Mouse (Mus musculus) brown adipose tissue, adult 24 weeks (tissue): ENCODE measurements around the gene Dqx1. TPM values are rescaled to one million over a fixed set of nuclear protein-coding genes. Genes with fewer than 3 reads are reported as not detected.

Source experiments
- H3K27ac ChIP-seq: fragments of 200-500 bp; replicated peaks from 2 replicates; pipeline ENCODE4 v1.5.1; 2012; ENCODE audit warnings: low read depth, mild to moderate bottlenecking, low read length
- H3K4me1 ChIP-seq: fragments of 200-500 bp; 2 replicates; pipeline ENCODE4 v1.6.1; 2012; ENCODE audit warnings: low read length, mixed read lengths; ENCODE audit not compliant: control insufficient read depth, insufficient read depth, insufficient read length
- H3K4me3 ChIP-seq: fragments of 200-500 bp; 2 replicates; pipeline ENCODE4 v1.5.1; 2012; ENCODE audit warnings: low read depth, mild to moderate bottlenecking, low read length, moderate library complexity; ENCODE audit not compliant: insufficient read depth
- polyA plus RNA-seq: library from polyadenylated mRNA; stranded (reverse); fragments of >200 nt; gene quantifications from 2 replicates; pipeline ENCODE4 v1.2.4, GENCODE M21; 2012; ENCODE audit not compliant: missing spikeins, insufficient read depth, insufficient read length

Gene Dqx1
- 0.79 TPM in 1 of 2 replicates, not detected in the other for polyA plus RNA-seq

- no peak within 1 kb of the TSS for H3K27ac ChIP-seq
- H3K4me3 ChIP-seq: no peak within 1 kb of the TSS
- H3K4me1 ChIP-seq: peaks cover 6% of the 10 kb centered on the region
Observed at GRCm38 (mm10) chr6:83057790-83058189, at the start of gene Dqx1. Dqx1 (plus strand) TSS chr6:83057844.

- H3K4me3 ChIP-seq: no peak overlapping the region
- H3K4me1 ChIP-seq: peaks cover 2% of the 10 kb centered on the region; the same call in 1 of the 2 replicates
- H3K27ac ChIP-seq: peak overlapping the region; percentile 39
Observed at GRCm38 (mm10) chr6:83008659-83009058, 49.0 kb upstream of the Dqx1 start.

- Histone ChIP-seq H3K4me1 (no peaks in the 10 kb centered on the region), H3K4me3 (no peak overlapping the region), H3K27ac (0 out of 2 replicates have a peak overlapping the region, but pooled peaks have one; percentile 10)
Observed at GRCm38 (mm10) chr6:83010010-83010409, 47.6 kb upstream of the Dqx1 start.

GRCm38 (mm10) chr6:83011255-83011654 is 46.4 kb upstream of the Dqx1 start:
- Histone ChIP-seq H3K4me1 (no peaks in the 10 kb centered on the region), H3K4me3 (no peak overlapping the region), H3K27ac (no peak overlapping the region)

- H3K4me3 ChIP-seq: no peak overlapping the region
- 0 out of 2 replicates have a peak, but pooled peaks cover 2% of the 10 kb centered on the region for H3K4me1 ChIP-seq
- H3K27ac ChIP-seq: no peak overlapping the region
Observed at GRCm38 (mm10) chr6:83011756-83012155, 45.9 kb upstream of the Dqx1 start.

- H3K4me1 ChIP-seq: peaks cover 8% of the 10 kb centered on the region
- peak overlapping the region; percentile 54; the same call in 1 of the 2 replicates for H3K27ac ChIP-seq
- H3K4me3 ChIP-seq: no peak overlapping the region
Observed at GRCm38 (mm10) chr6:83013444-83013843, 44.2 kb upstream of the Dqx1 start.

- peak overlapping the region; percentile 34; the same call in 1 of the 2 replicates for H3K27ac ChIP-seq
- no peak overlapping the region for H3K4me3 ChIP-seq
- H3K4me1 ChIP-seq: peaks cover 8% of the 10 kb centered on the region
Observed at GRCm38 (mm10) chr6:83014482-83015466, 42.9 kb upstream of the Dqx1 start.

GRCm38 (mm10) chr6:83015749-83016148 is 41.9 kb upstream of the Dqx1 start:
- Histone ChIP-seq H3K4me3 (no peak overlapping the region), H3K4me1 (peaks cover 8% of the 10 kb centered on the region), H3K27ac (no peak overlapping the region)

- H3K4me3 ChIP-seq: no peak overlapping the region
- peaks cover 8% of the 10 kb centered on the region for H3K4me1 ChIP-seq
- peak overlapping the region; percentile 65 for H3K27ac ChIP-seq
Observed at GRCm38 (mm10) chr6:83017190-83017589, 40.5 kb upstream of the Dqx1 start.

GRCm38 (mm10) chr6:83019044-83019443 is 38.6 kb upstream of the Dqx1 start:
- no peak overlapping the region for H3K27ac ChIP-seq

GRCm38 (mm10) chr6:83020121-83020520 is 37.5 kb upstream of the Dqx1 start:
- no peak overlapping the region for H3K4me3 ChIP-seq
- H3K27ac ChIP-seq: no peak overlapping the region
- peaks cover 8% of the 10 kb centered on the region for H3K4me1 ChIP-seq

More at GRCm38 (mm10) chr6:83019044-83019443, 38.6 kb upstream of the Dqx1 start:
- Histone ChIP-seq H3K4me3 (no peak overlapping the region), H3K4me1 (peaks cover 8% of the 10 kb centered on the region)

- Histone ChIP-seq H3K4me3 (no peak overlapping the region), H3K27ac (no peak overlapping the region), H3K4me1 (peaks cover 8% of the 10 kb centered on the region)
Observed at GRCm38 (mm10) chr6:83020836-83021593, 36.6 kb upstream of the Dqx1 start.

GRCm38 (mm10) chr6:83023008-83023407 is 34.6 kb upstream of the Dqx1 start:
- no peaks in the 10 kb centered on the region for H3K4me1 ChIP-seq
- H3K4me3 ChIP-seq: no peak overlapping the region
- no peak overlapping the region for H3K27ac ChIP-seq

- Histone ChIP-seq H3K27ac (no peak overlapping the region), H3K4me1 (no peaks in the 10 kb centered on the region), H3K4me3 (no peak overlapping the region)
Observed at GRCm38 (mm10) chr6:83023786-83024185, 33.9 kb upstream of the Dqx1 start.

GRCm38 (mm10) chr6:83024421-83024820 is 33.2 kb upstream of the Dqx1 start:
- Histone ChIP-seq H3K27ac (no peak overlapping the region), H3K4me1 (no peaks in the 10 kb centered on the region), H3K4me3 (no peak overlapping the region)
